Mouse (Mus musculus): ENCODE measurements around the gene Olfr90. TPM values are rescaled to one million over a fixed set of nuclear protein-coding genes. Genes with fewer than 3 reads are reported as not detected.

Gene Olfr90
- polyA plus RNA-seq, 1 experiment = not detected

GRCm38 (mm10) chr17:37075181-37075580 is 13.1 kb downstream of the Olfr90 start:
- no peak overlapping the region for H3K27ac ChIP-seq (ENCODE audit: control insufficient read depth, insufficient read depth, low read length)
- H3K27me3 ChIP-seq (ENCODE audit: control insufficient read depth, insufficient read depth, low read length) = no peaks in the 10 kb centered on the region
- no peak for DNase-seq
- H3K4me1 ChIP-seq (replicated peaks; ENCODE audit: control insufficient read depth, insufficient read depth, low read length) = no peaks in the 10 kb centered on the region
- no peak overlapping the region for H3K4me3 ChIP-seq (ENCODE audit: control insufficient read depth, insufficient read depth, low read length)
- H3K36me3 ChIP-seq (ENCODE audit: control insufficient read depth, insufficient read depth, low read length) = peaks cover 27% of the 10 kb centered on the region
- WGBS = 98% methylated on average over 6 of the region's 6 CpGs
- TF ChIP-seq CTCF (IDR thresholded peaks at IDR 0.05; ENCODE audit: borderline replicate concordance, control insufficient read depth, extremely low read depth, insufficient read depth, low read length, poor library complexity) (no peak), POLR2A (IDR thresholded peaks at IDR 0.05; ENCODE audit: control insufficient read depth, extremely low read depth, insufficient read depth, low read length, poor library complexity) (no peak)

DNA sequence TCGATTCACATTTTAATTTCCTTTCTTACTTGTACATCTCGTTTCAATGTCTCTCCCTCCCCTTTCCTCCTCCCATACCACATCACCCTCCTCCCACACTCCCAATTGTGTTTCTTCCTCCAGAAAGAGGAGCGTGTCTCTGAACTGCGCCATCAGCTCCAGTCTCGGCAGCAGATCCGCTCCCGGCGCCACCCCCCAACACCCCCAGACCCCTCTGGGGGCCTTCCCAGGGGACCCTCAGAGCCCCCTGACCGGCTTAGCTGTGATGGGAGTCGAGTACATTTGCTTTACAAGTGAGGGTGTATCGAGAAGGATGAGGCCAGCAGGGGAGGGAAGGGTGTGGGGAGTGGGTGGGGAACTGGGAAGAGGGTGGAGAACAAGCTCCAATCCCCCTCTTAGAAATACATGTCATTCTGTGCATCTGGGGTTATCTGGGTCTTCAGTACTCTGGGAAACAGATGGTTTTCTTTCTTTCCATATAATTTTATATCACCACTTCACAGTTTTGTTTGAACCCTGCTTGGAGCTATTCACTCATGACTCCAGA is 15.5 kb downstream of the Olfr90 start:
- TF ChIP-seq CTCF (IDR thresholded peaks at IDR 0.05; ENCODE audit: borderline replicate concordance, control insufficient read depth, extremely low read depth, insufficient read depth, low read length, poor library complexity) (no peak), POLR2A (IDR thresholded peaks at IDR 0.05; ENCODE audit: control insufficient read depth, extremely low read depth, insufficient read depth, low read length, poor library complexity) (no peak)
- Histone ChIP-seq H3K27me3 (ENCODE audit: control insufficient read depth, insufficient read depth, low read length) (no peaks in the 10 kb centered on the region), H3K4me1 (replicated peaks; ENCODE audit: control insufficient read depth, insufficient read depth, low read length) (no peaks in the 10 kb centered on the region), H3K27ac (ENCODE audit: control insufficient read depth, insufficient read depth, low read length) (no peak overlapping the region), H3K36me3 (ENCODE audit: control insufficient read depth, insufficient read depth, low read length) (peaks cover 35% of the 10 kb centered on the region), H3K4me3 (ENCODE audit: control insufficient read depth, insufficient read depth, low read length) (no peak overlapping the region)
- DNase-seq = no peak
- 89% methylated on average over 11 of the region's 11 CpGs for WGBS

DNA sequence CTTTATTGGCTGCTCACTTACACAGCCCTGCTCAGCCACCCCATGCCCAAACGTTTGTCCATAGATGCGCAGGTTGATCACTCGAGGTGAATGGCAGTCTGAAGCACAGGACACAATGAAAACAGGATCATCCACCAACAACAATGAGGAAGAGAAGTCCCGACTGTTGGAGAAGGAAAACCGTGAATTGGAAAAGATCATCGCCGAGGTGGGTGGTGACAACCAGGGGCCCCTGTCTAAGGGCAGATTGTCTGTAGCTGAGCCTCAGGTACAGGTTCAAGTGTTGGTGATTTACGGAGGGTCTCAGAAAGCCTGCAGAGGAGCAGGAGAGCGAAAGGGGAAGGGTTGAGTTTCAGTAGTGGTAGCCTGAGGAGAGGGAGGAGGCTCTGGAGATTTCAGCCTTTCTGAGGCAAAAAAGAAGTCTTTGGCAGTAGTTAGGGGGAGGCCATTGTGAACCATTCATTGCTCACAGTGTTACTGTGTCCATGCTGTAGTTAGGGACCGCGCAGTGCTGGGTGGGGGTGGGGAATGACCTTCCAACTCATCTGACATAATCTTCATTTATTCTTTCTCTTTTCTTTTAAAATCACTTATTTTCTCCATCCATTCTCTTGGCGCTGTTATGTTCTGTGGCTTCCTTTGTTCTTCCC is 16.1 kb downstream of the Olfr90 start:
- Histone ChIP-seq H3K27ac (ENCODE audit: control insufficient read depth, insufficient read depth, low read length) (no peak overlapping the region), H3K27me3 (ENCODE audit: control insufficient read depth, insufficient read depth, low read length) (no peaks in the 10 kb centered on the region), H3K4me1 (replicated peaks; ENCODE audit: control insufficient read depth, insufficient read depth, low read length) (no peaks in the 10 kb centered on the region), H3K36me3 (ENCODE audit: control insufficient read depth, insufficient read depth, low read length) (peaks cover 41% of the 10 kb centered on the region), H3K4me3 (ENCODE audit: control insufficient read depth, insufficient read depth, low read length) (no peak overlapping the region)
- TF ChIP-seq CTCF (IDR thresholded peaks at IDR 0.05; ENCODE audit: borderline replicate concordance, control insufficient read depth, extremely low read depth, insufficient read depth, low read length, poor library complexity) (no peak), POLR2A (IDR thresholded peaks at IDR 0.05; ENCODE audit: control insufficient read depth, extremely low read depth, insufficient read depth, low read length, poor library complexity) (no peak)
- no peak for DNase-seq
- WGBS = 96% methylated on average over 12 of the region's 12 CpGs

GRCm38 (mm10) chr17:37070121-37070520 is 18.2 kb downstream of the Olfr90 start:
- WGBS = 95% methylated on average over 8 of the region's 8 CpGs
- TF ChIP-seq POLR2A (IDR thresholded peaks at IDR 0.05; ENCODE audit: control insufficient read depth, extremely low read depth, insufficient read depth, low read length, poor library complexity) (no peak), CTCF (IDR thresholded peaks at IDR 0.05; ENCODE audit: borderline replicate concordance, control insufficient read depth, extremely low read depth, insufficient read depth, low read length, poor library complexity) (no peak)
- Histone ChIP-seq H3K27me3 (ENCODE audit: control insufficient read depth, insufficient read depth, low read length) (no peaks in the 10 kb centered on the region), H3K36me3 (ENCODE audit: control insufficient read depth, insufficient read depth, low read length) (peaks cover 45% of the 10 kb centered on the region), H3K4me1 (replicated peaks; ENCODE audit: control insufficient read depth, insufficient read depth, low read length) (no peaks in the 10 kb centered on the region), H3K27ac (ENCODE audit: control insufficient read depth, insufficient read depth, low read length) (no peak overlapping the region), H3K4me3 (ENCODE audit: control insufficient read depth, insufficient read depth, low read length) (no peak overlapping the region)
- no peak for DNase-seq

- no peak for TF ChIP-seq CTCF (IDR thresholded peaks at IDR 0.05; ENCODE audit: borderline replicate concordance, control insufficient read depth, extremely low read depth, insufficient read depth, low read length, poor library complexity)
- no peak for DNase-seq
- no peaks in the 10 kb centered on the region for H3K4me1 ChIP-seq (replicated peaks; ENCODE audit: control insufficient read depth, insufficient read depth, low read length)
- no peak overlapping the region for H3K4me3 ChIP-seq (ENCODE audit: control insufficient read depth, insufficient read depth, low read length)
- H3K27ac ChIP-seq (ENCODE audit: control insufficient read depth, insufficient read depth, low read length) = no peak overlapping the region
- 93% methylated on average over 1 of the region's 1 CpGs for WGBS
- H3K36me3 ChIP-seq (ENCODE audit: control insufficient read depth, insufficient read depth, low read length) = peaks cover 58% of the 10 kb centered on the region
- no peaks in the 10 kb centered on the region for H3K27me3 ChIP-seq (ENCODE audit: control insufficient read depth, insufficient read depth, low read length)
Measured at GRCm38 (mm10) chr17:37067861-37068260, 20.4 kb downstream of the Olfr90 start.

GRCm38 (mm10) chr17:37065993-37066392 is 22.3 kb downstream of the Olfr90 start:
- Histone ChIP-seq H3K4me3 (ENCODE audit: control insufficient read depth, insufficient read depth, low read length) (no peak overlapping the region), H3K36me3 (ENCODE audit: control insufficient read depth, insufficient read depth, low read length) (peaks cover 62% of the 10 kb centered on the region), H3K27ac (ENCODE audit: control insufficient read depth, insufficient read depth, low read length) (no peak overlapping the region), H3K27me3 (ENCODE audit: control insufficient read depth, insufficient read depth, low read length) (no peaks in the 10 kb centered on the region), H3K4me1 (replicated peaks; ENCODE audit: control insufficient read depth, insufficient read depth, low read length) (no peaks in the 10 kb centered on the region)
- TF ChIP-seq CTCF (IDR thresholded peaks at IDR 0.05; ENCODE audit: borderline replicate concordance, control insufficient read depth, extremely low read depth, insufficient read depth, low read length, poor library complexity) (no peak), POLR2A (IDR thresholded peaks at IDR 0.05; ENCODE audit: control insufficient read depth, extremely low read depth, insufficient read depth, low read length, poor library complexity) (no peak)
- 94% methylated on average over 2 of the region's 2 CpGs for WGBS
- no peak for DNase-seq
